Mouse (Mus musculus) thymus, adult 18-20 months (tissue): ENCODE data around the gene Umad1.

Experiments
- DNase-seq, 2 experiments: peaks; one replicate each; pipeline ENCODE4 v3.0.0; 2022; ENCODE audit warnings: mixed read lengths in 2 of 2

Umad1 gene

GRCm38 (mm10) chr6:8485414-8486175, 226.5 kb downstream of the Umad1 start:
- DNase-seq, result peak; percentile 78 to 92

GRCm38 (mm10) chr6:8486391-8487043, 227.4 kb downstream of the Umad1 start:
- DNase-seq, result no peak

GRCm38 (mm10) chr6:8487044-8487853, 228.2 kb downstream of the Umad1 start:
- DNase-seq, result no peak

GRCm38 (mm10) chr6:8488249-8488648, 229.2 kb downstream of the Umad1 start:
- no peak for DNase-seq

- no peak for DNase-seq
These were observed 230.2 kb downstream of the Umad1 start for GRCm38 (mm10) chr6:8489266-8489665.

- DNase-seq, result no peak
These were observed 231.0 kb downstream of the Umad1 start for GRCm38 (mm10) chr6:8489938-8490585.

GRCm38 (mm10) chr6:8492248-8492647, 233.2 kb downstream of the Umad1 start:
- DNase-seq, result no peak

- no peak for DNase-seq
These were observed 236.2 kb downstream of the Umad1 start for GRCm38 (mm10) chr6:8495109-8495826.

- no peak for DNase-seq
These were observed 236.7 kb downstream of the Umad1 start for GRCm38 (mm10) chr6:8495827-8496222.

- no peak for DNase-seq
These were observed 238.3 kb downstream of the Umad1 start for GRCm38 (mm10) chr6:8497234-8497867.

GRCm38 (mm10) chr6:8497868-8498257, 238.8 kb downstream of the Umad1 start:
- DNase-seq, result no peak

- DNase-seq, result no peak
These were observed 239.9 kb downstream of the Umad1 start for GRCm38 (mm10) chr6:8498961-8499360.

GRCm38 (mm10) chr6:8503953-8504352, 244.9 kb downstream of the Umad1 start:
- DNase-seq, result no peak

GRCm38 (mm10) chr6:8504521-8505228, 245.6 kb downstream of the Umad1 start:
- peak in 1 of 2 experiments; percentile 44 for DNase-seq

- no peak for DNase-seq
These were observed 247.5 kb downstream of the Umad1 start for GRCm38 (mm10) chr6:8506631-8507030.
